Comparison of ENCODE assay signal across 31 mouse cellular contexts in the genomic region with DNA sequence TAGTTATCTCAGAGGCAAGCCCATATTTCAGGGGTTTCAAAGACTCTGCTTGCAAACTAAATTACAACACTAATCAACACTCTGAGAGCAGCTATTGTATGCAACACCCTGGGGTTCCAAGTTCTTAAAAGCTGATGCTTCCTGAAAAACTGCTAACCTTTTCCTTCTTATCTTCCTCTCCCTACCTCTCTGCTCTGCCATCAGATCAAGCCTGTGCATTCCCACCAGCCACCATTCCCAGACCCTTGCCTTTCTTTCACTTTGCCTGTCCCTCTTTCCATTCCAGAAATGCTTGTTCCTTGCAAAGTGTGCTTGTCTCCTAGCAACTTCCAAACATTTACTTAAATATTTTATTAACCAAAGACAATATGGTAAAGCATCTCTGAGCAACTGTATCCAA. TPM values are rescaled to one million over a fixed set of nuclear protein-coding genes. Genes with fewer than 3 reads are reported as not detected.
DNase-seq lines count a peak whose midpoint lies in the region; ATAC-seq and TF ChIP-seq lines count a peak whose summit lies in the region.
"Had no signal": no experiment of that assay in that cellular context is flagged by ENCODE, and none has a peak within 500 bp of the region (broad histone marks: within the 10 kb centered on the region; RNA-seq: fewer than 3 reads in every experiment).

No protein-coding gene starts in this region.

- DNase-seq in gastrocnemius, adult 2 months = no peak
- no peak for DNase-seq in gastrocnemius, postnatal 25 days
- no peak for DNase-seq in heart, adult 18-20 months
- DNase-seq in lung, postnatal 0 days (ENCODE audit: low spot score) = peak; percentile 68
- no peak for DNase-seq in lung, postnatal 36 days
- no peak for DNase-seq in thymus, adult 18-20 months
- DNase-seq: adrenal gland, adult 2 months; adrenal gland, postnatal 14 days; B cell, adult 2 months; cerebellum, adult 11 months; cerebellum, adult 8-10 months; cerebellum, postnatal 10 days; cerebellum, postnatal 36 days; embryo, embryonic 11 days; forebrain, postnatal 0 days; gastrocnemius, postnatal 36 days; heart, postnatal 10 days; heart, postnatal 4 days had no signal

- H3K9ac ChIP-seq in heart, embryonic 14.5 days (ENCODE audit: low read length) = no peak overlapping the region; the same call in 1 of the 2 replicates
- H3K9ac ChIP-seq in lung, postnatal 0 days (replicated peaks; ENCODE audit: low read depth) = no peak overlapping the region
- no peak overlapping the region for H3K9ac ChIP-seq in stomach, embryonic 16.5 days (ENCODE audit: low read length)
- H3K9ac ChIP-seq: embryonic facial prominence, embryonic 13.5 days; forebrain, embryonic 13.5 days; forebrain, postnatal 0 days; heart, embryonic 15.5 days; hindbrain, embryonic 14.5 days had no signal

- H3K9me3 ChIP-seq in heart, embryonic 14.5 days (ENCODE audit: control insufficient read depth, low read length) = no peaks in the 10 kb centered on the region
- H3K9me3 ChIP-seq in lung, postnatal 0 days (ENCODE audit: low read length) = no peaks in the 10 kb centered on the region
- no peaks in the 10 kb centered on the region for H3K9me3 ChIP-seq in stomach, embryonic 16.5 days (replicated peaks; ENCODE audit: control insufficient read depth, low read length)
- H3K9me3 ChIP-seq: embryonic facial prominence, embryonic 10.5 days; embryonic facial prominence, embryonic 13.5 days; forebrain, embryonic 13.5 days; G1E; heart, embryonic 15.5 days had no signal

- H3K4me3 ChIP-seq in gastrocnemius, adult 2 months = no peak overlapping the region
- H3K4me3 ChIP-seq in heart, embryonic 14.5 days (ENCODE audit: control insufficient read depth in 1 of 2, insufficient read depth in 1 of 2, low read depth in 1 of 2, low read length in 2 of 2) = no peak overlapping the region
- H3K4me3 ChIP-seq in lung, postnatal 0 days (ENCODE audit: low read depth, low read length) = no peak overlapping the region
- H3K4me3 ChIP-seq in stomach, embryonic 16.5 days (replicated peaks; ENCODE audit: low read length) = no peak overlapping the region
- H3K4me3 ChIP-seq: embryonic facial prominence, embryonic 10.5 days; embryonic facial prominence, embryonic 13.5 days; erythroblast, embryonic 14.5 days; forebrain, embryonic 13.5 days; heart, embryonic 15.5 days had no signal

- peaks cover 14% of the 10 kb centered on the region for H3K36me3 ChIP-seq in heart, embryonic 14.5 days (ENCODE audit: control insufficient read depth, insufficient read depth, low read length)
- H3K36me3 ChIP-seq in lung, postnatal 0 days (ENCODE audit: insufficient read depth, low read length) = no peaks in the 10 kb centered on the region
- peaks cover 4% of the 10 kb centered on the region; the same call in 1 of the 2 replicates for H3K36me3 ChIP-seq in stomach, embryonic 16.5 days (ENCODE audit: control insufficient read depth, insufficient read depth, low read length)
- H3K36me3 ChIP-seq: heart, embryonic 15.5 days had no signal

- no peak for ATAC-seq in heart, embryonic 14.5 days (ENCODE audit: insufficient number of reproducible peaks, insufficient read depth, low FRiP score, low read depth)
- ATAC-seq in lung, postnatal 0 days = peak; percentile 31
- ATAC-seq in stomach, embryonic 16.5 days (ENCODE audit: insufficient read depth, low FRiP score) = no peak
- ATAC-seq: forebrain, embryonic 13.5 days; forebrain, postnatal 0 days; hindbrain, postnatal 0 days; inflammation-experienced regulatory T-cells, adult 6 months; intestine, embryonic 16.5 days had no signal

- H3K27me3 ChIP-seq in heart, embryonic 14.5 days (ENCODE audit: control insufficient read depth, insufficient read depth, low read length) = no peaks in the 10 kb centered on the region
- H3K27me3 ChIP-seq in lung, postnatal 0 days (replicated peaks; ENCODE audit: insufficient read depth, low read length) = no peaks in the 10 kb centered on the region
- no peaks in the 10 kb centered on the region for H3K27me3 ChIP-seq in stomach, embryonic 16.5 days (ENCODE audit: control insufficient read depth, insufficient read depth, low read length)
- H3K27me3 ChIP-seq: CH12.LX; embryonic facial prominence, embryonic 13.5 days; forebrain, embryonic 13.5 days; heart, embryonic 15.5 days had no signal

- TF ChIP-seq CTCF in gastrocnemius, adult 2 months (IDR thresholded peaks at IDR 0.05) = no peak
- no peak for TF ChIP-seq CTCF in lung, postnatal 0 days (IDR thresholded peaks at IDR 0.05)

- H3K4me2 ChIP-seq in heart, embryonic 14.5 days (ENCODE audit: low read length) = peak overlapping the region; percentile 3; the same call in 1 of the 2 replicates
- H3K4me2 ChIP-seq in lung, postnatal 0 days (replicated peaks; ENCODE audit: low read depth, low read length) = no peak overlapping the region
- H3K4me2 ChIP-seq in stomach, embryonic 16.5 days (ENCODE audit: low read depth, low read length) = no peak overlapping the region
- H3K4me2 ChIP-seq: embryonic facial prominence, embryonic 13.5 days; forebrain, embryonic 13.5 days; heart, embryonic 15.5 days; hindbrain, embryonic 14.5 days had no signal

- peak overlapping the region; percentile 8; the same call in 1 of the 2 replicates for H3K27ac ChIP-seq in gastrocnemius, adult 2 months
- H3K27ac ChIP-seq in heart, embryonic 14.5 days (replicated peaks in 1 of 2; ENCODE audit: control insufficient read depth in 1 of 2, insufficient read depth in 1 of 2, low read depth in 2 of 2, low read length in 2 of 2) = no peak overlapping the region
- H3K27ac ChIP-seq in lung, postnatal 0 days (ENCODE audit: low read length) = peak overlapping the region; percentile 54; the same call in 1 of the 2 replicates
- H3K27ac ChIP-seq in stomach, embryonic 16.5 days (ENCODE audit: low read length) = 0 out of 2 replicates have a peak overlapping the region, but pooled peaks have one; percentile 15
- H3K27ac ChIP-seq: embryonic facial prominence, embryonic 10.5 days; embryonic facial prominence, embryonic 13.5 days; forebrain, embryonic 13.5 days; hindbrain, postnatal 0 days had no signal

- peaks cover 21 to 68% of the 10 kb centered on the region in 2 experiments for H3K4me1 ChIP-seq in heart, embryonic 14.5 days (ENCODE audit: control insufficient read depth in 2 of 2, insufficient read depth in 2 of 2, low read length in 2 of 2)
- peaks cover 28% of the 10 kb centered on the region; the same call in 1 of the 2 replicates for H3K4me1 ChIP-seq in lung, postnatal 0 days (ENCODE audit: insufficient read depth, low read depth, low read length)
- peaks cover 24% of the 10 kb centered on the region for H3K4me1 ChIP-seq in stomach, embryonic 16.5 days (ENCODE audit: control insufficient read depth, insufficient read depth, low read length)

- TF ChIP-seq EP300 in lung, postnatal 0 days (IDR thresholded peaks at IDR 0.05) = peak; percentile 39; the same call in 1 of the 2 replicates

- intact Hi-C loops in gastrocnemius, adult 2 months (cut with DNase I) = loop anchor here (5.0 kb wide), 1 partner anchor 35 kb away; the partner anchor contains the start of gene Zfp609

RNA-seq across cellular contexts. Expression of gene Zfp609, which starts 35.5 kb away (rescaled TPM):
- 10 to 100 TPM; 18.4 to 21.1 TPM for total RNA-seq in gastrocnemius, adult 2 months (2021)
- total RNA-seq in gastrocnemius, postnatal 25 days (2021) = 10 to 100 TPM; 15.1 to 20.6 TPM
- 6.1 and 6.6 TPM in 2 replicates for polyA plus RNA-seq in heart, embryonic 14.5 days (2014; fragmentation: Nextera tagmentation; extraction: Ambion mirVana)
- 10 to 100 TPM; 19.2 to 22.4 TPM for total RNA-seq in heart, adult 18-20 months (2021)
- 4.8 and 5.0 TPM in 2 replicates for polyA plus RNA-seq in lung, postnatal 0 days (2015; fragmentation: Nextera tagmentation; extraction: Ambion mirVana)
- polyA plus RNA-seq in stomach, embryonic 16.5 days (2015; fragmentation: Nextera tagmentation; extraction: Ambion mirVana) = 3.8 and 5.0 TPM in 2 replicates

Comparison
In these comparisons a context has a peak if more than half of its experiments do, and no peak if none do; other contexts are left out.
1. H3K27ac ChIP-seq: peak in gastrocnemius, adult 2 months (single experiment), lung, postnatal 0 days (single experiment) and stomach, embryonic 16.5 days (single experiment); none in heart, embryonic 14.5 days (0 of 2).